Mouse (Mus musculus) embryo, embryonic 11 days (tissue): ENCODE results near the gene Nek3.

ENCODE experiments used
- DNase-seq: peaks from one replicate; pipeline ENCODE4 v3.0.0-alpha.2; 2015

The Nek3 gene

GRCm38 (mm10) chr8:22166080-22166603, at the start of gene Nek3:
Nek3 (minus strand) TSS chr8:22166435.
- DNase-seq, result peak; percentile 93

- no peak for DNase-seq
Observed at GRCm38 (mm10) chr8:22214826-22215225, 48.6 kb upstream of the Nek3 start.

GRCm38 (mm10) chr8:22209012-22209411, 42.8 kb upstream of the Nek3 start:
- peak; percentile 12 for DNase-seq

- no peak for DNase-seq
Observed at GRCm38 (mm10) chr8:22207535-22207934, 41.3 kb upstream of the Nek3 start.

GRCm38 (mm10) chr8:22199481-22199880, 33.2 kb upstream of the Nek3 start:
- no peak for DNase-seq

GRCm38 (mm10) chr8:22197914-22198313, 31.7 kb upstream of the Nek3 start:
- DNase-seq, result no peak

- DNase-seq, result no peak
Observed at GRCm38 (mm10) chr8:22193432-22194010, 27.3 kb upstream of the Nek3 start.

- DNase-seq, result peak; percentile 93
Observed at GRCm38 (mm10) chr8:22192660-22193431, 26.6 kb upstream of the Nek3 start, which contains the start of gene Vps36. Vps36 (plus strand) TSS chr8:22192809.

- DNase-seq, result peak; percentile 96
Observed at GRCm38 (mm10) chr8:22185431-22186397, 19.5 kb upstream of the Nek3 start, which contains the start of gene Ckap2. Ckap2 (minus strand) TSS chr8:22185819.

GRCm38 (mm10) chr8:22184884-22185283, 18.6 kb upstream of the Nek3 start:
- DNase-seq, result peak; percentile 62

GRCm38 (mm10) chr8:22175966-22176365, 9.7 kb upstream of the Nek3 start:
- no peak for DNase-seq

- DNase-seq, result no peak
Observed at GRCm38 (mm10) chr8:22169167-22169566, 2.9 kb upstream of the Nek3 start.

GRCm38 (mm10) chr8:22165251-22166079, 770 bp downstream of the Nek3 start:
- no peak for DNase-seq

- no peak for DNase-seq
Observed at GRCm38 (mm10) chr8:22164431-22164830, 1.8 kb downstream of the Nek3 start.

- no peak for DNase-seq
Observed at GRCm38 (mm10) chr8:22162206-22162605, 4.0 kb downstream of the Nek3 start.

- DNase-seq, result no peak
Observed at GRCm38 (mm10) chr8:22150345-22150663, 15.9 kb downstream of the Nek3 start.

- no peak for DNase-seq
Observed at GRCm38 (mm10) chr8:22149643-22150344, 16.4 kb downstream of the Nek3 start.

GRCm38 (mm10) chr8:22148367-22148740, 17.9 kb downstream of the Nek3 start:
- DNase-seq, result no peak

GRCm38 (mm10) chr8:22147706-22148366, 18.4 kb downstream of the Nek3 start:
- DNase-seq, result no peak

GRCm38 (mm10) chr8:22145831-22146230, 20.4 kb downstream of the Nek3 start:
- DNase-seq, result no peak
